Mouse (Mus musculus) midbrain, embryonic 16.5 days (tissue): ENCODE results near the gene Gp1ba. TPM values are rescaled to one million over a fixed set of nuclear protein-coding genes. Genes with fewer than 3 reads are reported as not detected.

Source experiments
- polyA plus RNA-seq: library from polyadenylated mRNA; unstranded; fragments of >200 nt; fragmentation: Nextera tagmentation; extraction: Ambion mirVana; gene quantifications from 2 replicates; pipeline ENCODE4 v1.2.1, GENCODE M21; 2015

Gp1ba gene
- polyA plus RNA-seq, 1 experiment from 2014 or later: 0.21 TPM

Other genes starting within 250 kb of the Gp1ba start
- gene Pelp1, start 229.1 kb upstream of the Gp1ba start, polyA plus RNA-seq: 33.0 and 35.0 TPM in 2 replicates
- gene Arrb2, start 206.5 kb upstream of the Gp1ba start, polyA plus RNA-seq: 52.6 and 58.9 TPM in 2 replicates
- gene Med11, start 187.2 kb upstream of the Gp1ba start, polyA plus RNA-seq: 44.1 and 45.9 TPM in 2 replicates
- 0.35 and 0.49 TPM in 2 replicates for gene Zmynd15, start 179.7 kb upstream of the Gp1ba start, polyA plus RNA-seq
- 1.7 and 2.6 TPM in 2 replicates for gene Cxcl16, start 179.1 kb upstream of the Gp1ba start, polyA plus RNA-seq
- 6.1 and 6.2 TPM in 2 replicates for gene Tm4sf5, start 133.9 kb upstream of the Gp1ba start, polyA plus RNA-seq
- 0.45 TPM in 1 of 2 replicates, not detected in the other for gene Vmo1, start 124.5 kb upstream of the Gp1ba start, polyA plus RNA-seq
- 0.29 TPM in 1 of 2 replicates, not detected in the other for gene Gltpd2, start 119.9 kb upstream of the Gp1ba start, polyA plus RNA-seq
- gene Psmb6, start 113.8 kb upstream of the Gp1ba start, polyA plus RNA-seq: 719 and 737 TPM in 2 replicates
- not detected in 2 replicates for gene Gm40193, start 106.2 kb upstream of the Gp1ba start, polyA plus RNA-seq
- 17.9 and 19.6 TPM in 2 replicates for gene Pld2, start 99.1 kb upstream of the Gp1ba start, polyA plus RNA-seq
- 16.7 and 18.2 TPM in 2 replicates for gene Mink1, start 76.2 kb upstream of the Gp1ba start, polyA plus RNA-seq
- gene 4930544D05Rik, start 23.3 kb upstream of the Gp1ba start, polyA plus RNA-seq: not detected in 2 replicates
- not detected in 2 replicates for gene Chrne, start 19.9 kb upstream of the Gp1ba start, polyA plus RNA-seq
- 105 TPM in 2 replicates for gene Rnf167, start 8.1 kb downstream of the Gp1ba start, polyA plus RNA-seq
- 171 and 174 TPM in 2 replicates for gene Slc25a11, start 8.4 kb downstream of the Gp1ba start, polyA plus RNA-seq
- 617 and 632 TPM in 2 replicates for gene Pfn1, start 15.5 kb downstream of the Gp1ba start, polyA plus RNA-seq
- gene Eno3, start 18.1 kb downstream of the Gp1ba start, polyA plus RNA-seq: 6.0 and 8.1 TPM in 2 replicates
- gene Spag7, start 30.3 kb downstream of the Gp1ba start, polyA plus RNA-seq: 151 and 157 TPM in 2 replicates
- gene Camta2, start 49.0 kb downstream of the Gp1ba start, polyA plus RNA-seq: 22.1 and 22.4 TPM in 2 replicates
- gene Inca1, start 61.0 kb downstream of the Gp1ba start, polyA plus RNA-seq: 1.2 and 1.5 TPM in 2 replicates
- 1.3 and 1.5 TPM in 2 replicates for gene Kif1c, start 61.4 kb downstream of the Gp1ba start, polyA plus RNA-seq
- gene Zfp3, start 125.1 kb downstream of the Gp1ba start, polyA plus RNA-seq: 14.6 and 17.4 TPM in 2 replicates
- gene Scimp, start 173.5 kb downstream of the Gp1ba start, polyA plus RNA-seq: not detected in 2 replicates
- 88.6 and 91.0 TPM in 2 replicates for gene Rabep1, start 205.7 kb downstream of the Gp1ba start, polyA plus RNA-seq